Mouse (Mus musculus) midbrain, embryonic 16.5 days (tissue): Measurements from ENCODE around the gene Zdhhc7. TPM values are rescaled to one million over a fixed set of nuclear protein-coding genes. Genes with fewer than 3 reads are reported as not detected.

Experiments used
- ATAC-seq: fragments of 200-750 bp; cut with Nextera tagmentation; 2 replicates; pipeline ENCODE4 v1.8.0; 2017; ENCODE audit warnings: moderate TSS enrichment
- H3K27ac ChIP-seq: fragments of 300-500 bp; sonication (generic); 2 replicates; pipeline ENCODE4 v1.5.1; 2014; ENCODE audit warnings: mild to moderate bottlenecking, low read length, mixed read lengths
- H3K27me3 ChIP-seq: fragments of 300-500 bp; sonication (generic); 2 replicates; pipeline ENCODE4 v1.6.1; 2014; ENCODE audit warnings: low read depth, low read length, mixed read lengths; ENCODE audit not compliant: control insufficient read depth, insufficient read depth
- H3K36me3 ChIP-seq: fragments of 300-500 bp; sonication (generic); 2 replicates; pipeline ENCODE4 v1.6.1; 2014; ENCODE audit warnings: mild to moderate bottlenecking, low read length, moderate library complexity, mixed read lengths; ENCODE audit not compliant: control insufficient read depth, insufficient read depth
- H3K4me1 ChIP-seq: fragments of 300-500 bp; sonication (generic); 2 replicates; pipeline ENCODE4 v1.6.1; 2014; ENCODE audit warnings: mild to moderate bottlenecking, low read length, mixed read lengths; ENCODE audit not compliant: control insufficient read depth, insufficient read depth
- H3K4me2 ChIP-seq: fragments of 300-500 bp; sonication (generic); 2 replicates; pipeline ENCODE4 v1.6.1; 2014; ENCODE audit warnings: mild to moderate bottlenecking, low read length, mixed read lengths
- H3K4me3 ChIP-seq: fragments of 300-500 bp; sonication (generic); 2 replicates; pipeline ENCODE4 v1.5.1; 2014; ENCODE audit warnings: low read depth, mild to moderate bottlenecking, low read length, moderate library complexity, mixed read lengths
- H3K9ac ChIP-seq: fragments of 300-500 bp; sonication (generic); 2 replicates; pipeline ENCODE4 v1.6.1; 2014; ENCODE audit warnings: low read depth, low read length, mixed read lengths
- H3K9me3 ChIP-seq: fragments of 300-500 bp; sonication (generic); replicated peaks from 2 replicates; pipeline ENCODE4 v1.6.1; 2014; ENCODE audit warnings: mild to moderate bottlenecking, low read length, mixed read lengths; ENCODE audit not compliant: control insufficient read depth, poor library complexity, severe bottlenecking
- WGBS: fragments of 180-500 bp; shearing (Covaris S2); extraction: QIAGEN DNeasy Blood & Tissue Kit; methylation state at CpG from one replicate; pipeline ENCODE4 v1.1.7; 2014; 5-methylcytosine and 5-hydroxymethylcytosine counted together
- polyA plus RNA-seq: library from polyadenylated mRNA; unstranded; fragments of >200 nt; fragmentation: Nextera tagmentation; extraction: Ambion mirVana; gene quantifications from 2 replicates; pipeline ENCODE4 v1.2.1, GENCODE M21; 2015

Zdhhc7 gene
- polyA plus RNA-seq, 1 experiment from 2014 or later: 27.8 TPM

DNA sequence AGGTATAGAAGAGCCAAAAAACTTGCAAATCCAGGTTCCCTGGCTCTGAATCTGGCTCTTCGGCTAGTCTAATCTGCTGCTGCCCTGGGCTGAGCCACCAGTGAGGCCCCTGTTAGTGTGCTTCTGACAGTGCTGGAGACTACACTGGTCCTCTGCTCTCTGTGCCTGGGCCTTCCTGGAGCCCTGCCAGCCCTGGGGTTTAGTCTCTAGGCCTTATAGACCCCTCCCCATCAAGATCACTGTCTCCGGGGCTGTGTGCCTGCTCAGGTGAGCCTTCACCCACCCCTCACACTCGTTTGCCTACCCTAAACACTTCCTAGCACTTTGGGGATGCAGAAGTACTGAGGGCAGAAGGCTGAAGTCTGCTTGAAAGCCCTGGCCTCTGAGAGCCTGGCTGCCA is 18.1 kb upstream of the Zdhhc7 start:
- Histone ChIP-seq H3K4me3 (no peak overlapping the region), H3K27me3 (no peaks in the 10 kb centered on the region), H3K4me2 (no peak overlapping the region), H3K9ac (no peak overlapping the region), H3K4me1 (peaks cover 4% of the 10 kb centered on the region; the same call in 1 of the 2 replicates), H3K27ac (no peak overlapping the region), H3K9me3 (no peaks in the 10 kb centered on the region), H3K36me3 (no peaks in the 10 kb centered on the region)
- WGBS: 77% methylated on average over 3 of the region's 3 CpGs
- no peak for ATAC-seq

DNA sequence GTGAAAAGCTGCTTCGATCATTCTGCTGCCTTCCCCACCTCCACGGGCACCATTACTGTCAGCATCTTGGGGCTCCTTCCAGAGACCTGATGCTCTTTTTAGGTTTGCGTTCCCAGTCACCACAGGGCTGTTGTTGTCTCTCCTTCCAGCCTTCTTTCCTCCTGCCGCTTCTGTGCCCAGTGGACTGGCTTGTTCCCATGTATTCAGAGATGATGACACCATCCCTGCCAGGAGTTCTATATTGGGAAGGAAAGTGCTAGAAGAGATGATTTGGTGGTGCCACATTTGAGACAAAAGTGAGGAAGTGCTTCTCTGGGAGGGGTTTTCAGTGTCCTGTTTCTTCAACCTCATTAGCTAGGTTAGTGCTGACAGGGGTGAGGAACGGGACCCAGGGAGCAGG is 17.6 kb upstream of the Zdhhc7 start:
- Histone ChIP-seq H3K4me2 (no peak overlapping the region), H3K4me3 (no peak overlapping the region), H3K27me3 (no peaks in the 10 kb centered on the region), H3K36me3 (no peaks in the 10 kb centered on the region), H3K9ac (no peak overlapping the region), H3K27ac (no peak overlapping the region), H3K4me1 (peaks cover 4% of the 10 kb centered on the region; the same call in 1 of the 2 replicates), H3K9me3 (no peaks in the 10 kb centered on the region)
- WGBS: 90% methylated on average over 5 of the region's 5 CpGs
- ATAC-seq: no peak

DNA sequence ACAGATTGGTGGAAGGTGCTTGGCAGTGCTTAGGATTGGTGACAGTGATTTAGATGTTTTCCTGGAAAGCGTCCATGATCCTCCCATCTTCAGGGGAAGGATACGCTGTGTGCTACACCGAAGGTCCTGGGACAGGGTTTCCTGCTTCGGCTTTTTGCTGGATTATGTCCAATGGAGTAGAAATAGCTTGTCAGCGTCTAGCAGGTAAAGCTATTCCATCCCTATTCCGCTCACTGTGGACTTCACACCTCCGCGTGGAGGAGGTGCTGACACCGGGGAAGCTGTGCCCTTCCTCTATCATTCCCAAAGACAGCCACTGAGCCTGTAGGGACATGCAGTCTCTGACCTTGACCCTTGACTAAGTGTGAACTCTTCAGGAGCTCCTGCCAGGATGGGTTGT is 16.9 kb upstream of the Zdhhc7 start:
- H3K4me2 ChIP-seq: no peak overlapping the region
- H3K9ac ChIP-seq: no peak overlapping the region
- H3K36me3 ChIP-seq: no peaks in the 10 kb centered on the region
- no peak overlapping the region for H3K27ac ChIP-seq
- H3K9me3 ChIP-seq: no peaks in the 10 kb centered on the region
- peaks cover 6% of the 10 kb centered on the region; the same call in 1 of the 2 replicates for H3K4me1 ChIP-seq
- no peak for ATAC-seq
- no peak overlapping the region for H3K4me3 ChIP-seq
- WGBS: 91% methylated on average over 9 of the region's 9 CpGs
- H3K27me3 ChIP-seq: no peaks in the 10 kb centered on the region

DNA sequence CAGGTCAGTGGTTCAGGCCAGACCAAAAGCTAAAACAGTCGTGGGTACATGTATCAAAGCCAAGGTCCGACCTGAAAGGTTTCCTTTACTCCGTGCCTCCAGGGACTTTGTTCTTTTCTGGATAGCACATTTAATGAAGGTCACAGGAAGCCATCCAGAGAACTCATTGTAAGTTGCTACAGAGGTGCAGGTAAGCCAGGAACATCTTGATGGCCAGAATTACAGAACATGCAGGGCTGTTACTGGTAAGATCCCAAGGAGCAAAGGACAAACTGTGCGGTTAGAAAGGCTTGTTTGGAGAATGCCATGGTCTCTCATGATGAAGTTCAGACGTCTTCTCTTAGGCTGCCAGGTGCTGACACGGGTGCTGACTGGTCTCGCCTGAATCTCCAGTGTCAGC is 15.3 kb upstream of the Zdhhc7 start:
- Histone ChIP-seq H3K4me3 (no peak overlapping the region), H3K9ac (no peak overlapping the region), H3K9me3 (no peaks in the 10 kb centered on the region), H3K36me3 (no peaks in the 10 kb centered on the region), H3K27me3 (no peaks in the 10 kb centered on the region), H3K4me2 (no peak overlapping the region), H3K27ac (no peak overlapping the region), H3K4me1 (peaks cover 10% of the 10 kb centered on the region; the same call in 1 of the 2 replicates)
- WGBS: 78% methylated on average over 7 of the region's 7 CpGs
- no peak for ATAC-seq

DNA sequence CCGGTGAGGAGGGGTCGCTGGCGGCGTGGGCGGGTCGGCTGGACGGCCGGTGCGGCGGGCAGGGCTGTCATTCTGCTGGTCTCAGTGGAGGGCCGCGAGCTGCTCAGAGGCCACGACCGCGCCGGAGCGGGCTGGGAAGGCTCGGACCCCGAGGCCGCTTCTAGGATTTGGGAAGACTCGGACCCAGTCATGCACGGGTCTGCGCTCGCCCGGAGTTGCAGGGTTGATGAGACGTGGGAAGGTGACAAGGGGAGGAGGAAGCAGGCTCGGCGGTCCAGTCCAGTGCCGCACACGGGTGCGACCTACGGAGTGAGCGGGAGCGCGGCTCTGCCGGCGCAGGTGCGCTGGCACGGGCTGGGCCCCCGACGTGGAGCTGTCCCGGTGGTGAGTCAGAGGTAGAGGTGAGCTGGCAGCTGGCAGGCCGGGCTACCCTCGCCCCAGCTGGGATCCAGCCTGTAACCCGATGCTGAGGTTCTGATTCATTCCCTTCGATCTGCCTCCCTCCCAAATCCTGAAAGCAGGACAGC is 13.1 kb upstream of the Zdhhc7 start:
- Histone ChIP-seq H3K27me3 (no peaks in the 10 kb centered on the region), H3K36me3 (no peaks in the 10 kb centered on the region), H3K4me2 (peak overlapping the region; percentile 59), H3K9ac (peak overlapping the region; percentile 89), H3K9me3 (no peaks in the 10 kb centered on the region), H3K4me3 (peak overlapping the region; percentile 83), H3K27ac (peak overlapping the region; percentile 81), H3K4me1 (peaks cover 10% of the 10 kb centered on the region; the same call in 1 of the 2 replicates)
- WGBS: under 1% methylated on average over 43 of the region's 46 CpGs
- ATAC-seq: peak; percentile 61

DNA sequence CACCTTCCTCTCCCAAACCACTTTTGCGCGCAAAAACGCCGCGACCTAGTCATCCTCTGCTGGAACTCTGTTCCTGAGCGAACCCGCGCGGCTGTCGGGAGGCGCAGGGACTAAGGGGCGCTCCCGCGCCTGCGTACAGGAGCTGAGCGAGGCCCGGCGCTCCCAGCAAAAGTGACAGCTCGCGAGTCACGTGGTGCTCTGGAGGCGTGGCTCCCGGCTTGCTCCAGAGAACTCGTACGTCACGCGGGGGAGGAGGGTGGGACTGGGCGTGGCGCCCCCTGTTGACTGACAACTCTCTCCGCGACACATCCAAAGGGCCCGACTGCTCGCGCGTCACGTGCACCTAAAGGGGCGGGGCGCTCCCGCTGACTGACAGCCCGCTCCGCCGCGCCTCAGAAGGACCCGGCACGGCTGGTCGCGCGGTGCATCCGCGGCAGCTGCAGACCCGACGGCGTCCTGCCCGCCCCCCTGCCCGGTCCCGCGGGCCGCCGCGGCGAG is 12.5 kb upstream of the Zdhhc7 start, which contains the start of gene 6430548M08Rik:
Gene 6430548M08Rik (plus strand): TSS at position 395 of the 498 bp plus-strand sequence.
- H3K36me3 ChIP-seq: no peaks in the 10 kb centered on the region
- WGBS: under 1% methylated on average over 56 of the region's 61 CpGs
- H3K9ac ChIP-seq: peak within 1 kb of the TSS; percentile 89
- peak; percentile 96 for ATAC-seq
- no peaks in the 10 kb centered on the region for H3K9me3 ChIP-seq
- peaks cover 10% of the 10 kb centered on the region; the same call in 1 of the 2 replicates for H3K4me1 ChIP-seq
- peak within 1 kb of the TSS; percentile 85 for H3K4me2 ChIP-seq
- H3K27me3 ChIP-seq: no peaks in the 10 kb centered on the region
- H3K27ac ChIP-seq: peak within 1 kb of the TSS; percentile 91
- peak within 1 kb of the TSS; percentile 83 for H3K4me3 ChIP-seq

DNA sequence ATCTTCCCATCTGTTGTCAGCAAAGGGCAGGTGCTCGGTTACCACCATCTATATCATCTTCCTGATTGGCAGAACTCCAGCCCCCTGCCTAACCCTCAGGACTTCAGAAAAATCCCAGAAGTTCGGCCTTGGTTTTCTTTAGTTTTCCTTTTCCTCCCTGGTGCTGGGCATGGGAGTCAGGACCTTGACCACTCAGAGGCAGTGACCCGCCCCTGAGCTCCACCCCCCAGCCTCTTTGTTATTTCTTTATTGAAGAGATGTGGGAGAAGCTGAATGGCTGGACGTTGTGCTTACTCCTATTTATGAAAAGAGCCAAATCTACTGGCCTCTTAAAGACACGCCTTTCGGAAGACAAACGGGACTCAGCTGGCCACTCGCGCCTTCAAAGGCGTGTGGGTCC is 12.0 kb upstream of the Zdhhc7 start:
- no peak; the same call in 1 of the 2 replicates for ATAC-seq
- H3K27ac ChIP-seq: peak overlapping the region; percentile 91
- no peaks in the 10 kb centered on the region for H3K9me3 ChIP-seq
- H3K4me1 ChIP-seq: peaks cover 10% of the 10 kb centered on the region; the same call in 1 of the 2 replicates
- peak overlapping the region; percentile 85 for H3K4me2 ChIP-seq
- peak overlapping the region; percentile 82 for H3K9ac ChIP-seq
- H3K27me3 ChIP-seq: no peaks in the 10 kb centered on the region
- H3K36me3 ChIP-seq: no peaks in the 10 kb centered on the region
- 3% methylated on average over 10 of the region's 10 CpGs for WGBS
- H3K4me3 ChIP-seq: peak overlapping the region; percentile 83

DNA sequence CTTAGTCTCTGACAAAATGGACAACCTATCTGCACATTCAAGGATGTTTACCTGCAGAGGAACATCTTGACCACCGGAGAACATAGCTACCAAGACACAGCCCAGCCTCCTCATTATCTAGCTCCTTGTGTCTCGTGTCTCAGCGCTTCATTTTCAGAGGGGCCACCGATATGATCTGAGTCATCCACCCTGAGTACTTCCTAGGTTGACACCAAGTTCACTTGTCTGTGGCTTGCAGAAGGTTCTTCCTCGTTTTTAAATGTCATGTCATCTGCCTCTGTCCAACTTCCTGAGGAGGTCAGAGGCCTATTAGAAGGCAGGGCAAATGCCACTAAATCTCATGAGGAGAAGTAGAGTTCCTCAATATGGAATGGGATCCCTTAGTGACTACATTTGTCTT is 11.3 kb upstream of the Zdhhc7 start:
- Histone ChIP-seq H3K9ac (no peak overlapping the region), H3K4me2 (no peak overlapping the region), H3K27ac (no peak overlapping the region), H3K36me3 (no peaks in the 10 kb centered on the region), H3K27me3 (no peaks in the 10 kb centered on the region), H3K4me1 (peaks cover 10% of the 10 kb centered on the region; the same call in 1 of the 2 replicates), H3K9me3 (no peaks in the 10 kb centered on the region), H3K4me3 (no peak overlapping the region)
- 89% methylated on average over 5 of the region's 5 CpGs for WGBS
- ATAC-seq: no peak

DNA sequence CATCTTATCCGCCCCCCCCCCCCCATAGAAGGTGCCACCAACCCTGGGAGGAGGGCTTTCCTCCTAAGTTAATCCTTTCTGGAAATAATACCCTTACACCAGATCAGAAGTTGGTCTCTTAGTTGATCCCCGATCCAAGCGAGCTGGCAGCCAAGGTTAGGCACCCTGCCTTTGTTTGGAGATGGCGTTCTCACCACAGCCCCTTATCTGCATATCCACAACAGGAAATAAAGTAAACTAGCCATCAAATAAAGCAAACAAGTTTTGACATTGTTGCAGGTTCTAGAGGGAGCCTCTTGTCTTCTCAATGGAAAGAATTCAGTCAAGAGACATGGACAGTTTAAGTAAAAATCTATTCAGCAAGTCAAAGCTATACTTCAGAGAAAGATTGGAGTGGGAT is 10.1 kb upstream of the Zdhhc7 start:
- WGBS: 62% methylated on average over 4 of the region's 4 CpGs
- peaks cover 10% of the 10 kb centered on the region; the same call in 1 of the 2 replicates for H3K4me1 ChIP-seq
- no peak for ATAC-seq
- H3K4me2 ChIP-seq: no peak overlapping the region
- H3K9ac ChIP-seq: no peak overlapping the region
- H3K4me3 ChIP-seq: no peak overlapping the region
- H3K36me3 ChIP-seq: no peaks in the 10 kb centered on the region
- no peak overlapping the region for H3K27ac ChIP-seq
- H3K9me3 ChIP-seq: no peaks in the 10 kb centered on the region
- H3K27me3 ChIP-seq: no peaks in the 10 kb centered on the region
